Mouse (Mus musculus) CH12.LX (cell line): ENCODE results near the gene Atxn10. TPM values are rescaled to one million over a fixed set of nuclear protein-coding genes. Genes with fewer than 3 reads are reported as not detected.

Experiments
- DNase-seq: peaks from one replicate; pipeline ENCODE4 v3.0.0-alpha.2; 2013; ENCODE audit errors: extremely low read depth
- H3K27ac ChIP-seq: 2 replicates; pipeline ENCODE4 v1.5.1; 2012; ENCODE audit warnings: low read depth, mild to moderate bottlenecking, control low read depth, moderate library complexity; ENCODE audit not compliant: insufficient read depth
- H3K27me3 ChIP-seq: replicated peaks from 2 replicates; pipeline ENCODE3; 2012; ENCODE audit warnings: inconsistent platforms
- H3K36me3 ChIP-seq, 2 experiments: replicated peaks in 1 of 2; 2 replicates each; pipeline versions ENCODE3 to v1.6.1; 2012; ENCODE audit warnings: inconsistent platforms in 1 of 2, low read length in 1 of 2, mild to moderate bottlenecking in 1 of 2, mixed read lengths in 1 of 2, moderate library complexity in 1 of 2; ENCODE audit not compliant: control insufficient read depth in 1 of 2, insufficient read depth in 1 of 2
- H3K4me1 ChIP-seq, 2 experiments: 2 replicates each; pipeline ENCODE4 v1.6.1; 2012; ENCODE audit warnings: inconsistent platforms in 1 of 2, moderate library complexity in 1 of 2; ENCODE audit not compliant: insufficient read depth in 2 of 2, control insufficient read depth in 1 of 2
- H3K4me2 ChIP-seq: 2 replicates; pipeline ENCODE4 v1.6.1; 2012; ENCODE audit warnings: low read depth, mild to moderate bottlenecking, control low read depth; ENCODE audit not compliant: poor library complexity, insufficient read depth, severe bottlenecking
- H3K4me3 ChIP-seq, 3 experiments: fragments of 150-350 bp in 1 of 3; sonication (generic) in 1 of 3; replicated peaks in 1 of 3; 2 replicates each; pipeline versions ENCODE3 to v1.5.1; 2011 to 2012; ENCODE audit warnings: low read depth in 2 of 3, low read length in 2 of 3, mild to moderate bottlenecking in 2 of 3, moderate library complexity in 2 of 3, control low read depth in 1 of 3, improper control_type of control experiment in 1 of 3, inconsistent platforms in 1 of 3, mixed read lengths in 1 of 3; ENCODE audit not compliant: poor library complexity in 1 of 3
- H3K79me2 ChIP-seq: replicated peaks from 2 replicates; pipeline ENCODE4 v1.6.1; 2012; ENCODE audit warnings: mild to moderate bottlenecking, moderate library complexity; ENCODE audit not compliant: control insufficient read depth, poor library complexity, insufficient read depth, severe bottlenecking; ENCODE audit errors: extremely low read depth
- H3K9ac ChIP-seq: 2 replicates; pipeline ENCODE4 v1.6.1; 2012; ENCODE audit warnings: low read depth, mild to moderate bottlenecking, control low read depth, moderate library complexity; ENCODE audit not compliant: insufficient read depth
- H3K9me3 ChIP-seq: replicated peaks from 2 replicates; pipeline ENCODE3; 2012; ENCODE audit warnings: low read length, inconsistent platforms, mixed read lengths
- CTCF ChIP-seq, 2 experiments: IDR thresholded peaks in 1 of 2; conservative IDR thresholded peaks in 1 of 2; 2 replicates each; pipeline ENCODE4 v1.5.1; 2011 to 2012; ENCODE audit warnings: low read depth in 2 of 2, low read length in 2 of 2, improper control_type of control experiment in 1 of 2, inconsistent platforms in 1 of 2, mild to moderate bottlenecking in 1 of 2, moderate library complexity in 1 of 2
- E2F4 ChIP-seq: IDR thresholded peaks from 2 replicates; pipeline ENCODE4 v1.6.1; 2011; ENCODE audit warnings: low read depth, low read length, improper control_type of control experiment; ENCODE audit not compliant: insufficient replicate concordance
- EP300 ChIP-seq: IDR thresholded peaks from 2 replicates; pipeline ENCODE4 v1.6.1; 2011; ENCODE audit warnings: low read length, improper control_type of control experiment
- ETS1 ChIP-seq: conservative IDR thresholded peaks from 2 replicates; pipeline ENCODE4 v1.6.1; 2012; ENCODE audit warnings: low read depth, mild to moderate bottlenecking, inconsistent platforms, low read length, improper control_type of control experiment, moderate library complexity
- HCFC1 ChIP-seq: IDR thresholded peaks from 2 replicates; pipeline ENCODE4 v1.6.1; 2012; ENCODE audit warnings: low read depth, mild to moderate bottlenecking, inconsistent platforms, low read length, improper control_type of control experiment
- IRF4 ChIP-seq: IDR thresholded peaks from 2 replicates; pipeline ENCODE4 v1.6.1; 2014; ENCODE audit warnings: low read depth, mild to moderate bottlenecking, inconsistent platforms, low read length, improper control_type of control experiment
- JUND ChIP-seq: conservative IDR thresholded peaks from 2 replicates; pipeline ENCODE4 v1.6.1; 2011; ENCODE audit warnings: low read depth, low read length, improper control_type of control experiment
- KAT2A ChIP-seq: IDR thresholded peaks from 2 replicates; pipeline ENCODE4 v1.6.1; 2012; ENCODE audit warnings: low read length, improper control_type of control experiment, inconsistent platforms; ENCODE audit not compliant: insufficient replicate concordance
- MAFK ChIP-seq: IDR thresholded peaks from 2 replicates; pipeline ENCODE4 v1.6.1; 2011; ENCODE audit warnings: low read length, improper control_type of control experiment; ENCODE audit not compliant: insufficient replicate concordance
- MAZ ChIP-seq: IDR thresholded peaks from 2 replicates; pipeline ENCODE4 v1.6.1; 2012; ENCODE audit warnings: low read depth, mild to moderate bottlenecking, inconsistent platforms, low read length, improper control_type of control experiment, moderate library complexity
- MEF2A ChIP-seq: IDR thresholded peaks from 2 replicates; pipeline ENCODE4 v1.6.1; 2014; ENCODE audit warnings: low read depth, mild to moderate bottlenecking, inconsistent platforms, low read length, improper control_type of control experiment, borderline replicate concordance
- NELFE ChIP-seq: IDR thresholded peaks from 2 replicates; pipeline ENCODE4 v1.6.1; 2011; ENCODE audit warnings: low read depth, low read length, improper control_type of control experiment
- NRF1 ChIP-seq: IDR thresholded peaks from 2 replicates; pipeline ENCODE4 v1.6.1; 2014; ENCODE audit warnings: low read depth, mild to moderate bottlenecking, inconsistent platforms, low read length, improper control_type of control experiment, moderate library complexity
- PAX5 ChIP-seq: IDR thresholded peaks from 2 replicates; pipeline ENCODE4 v1.6.1; 2012; ENCODE audit warnings: low read length, inconsistent platforms, mixed read lengths
- RAD21 ChIP-seq: IDR thresholded peaks from 2 replicates; pipeline ENCODE4 v1.6.1; 2011; ENCODE audit warnings: low read depth, mild to moderate bottlenecking, low read length, improper control_type of control experiment, moderate library complexity
- SIN3A ChIP-seq: IDR thresholded peaks from 2 replicates; pipeline ENCODE4 v1.6.1; 2012; ENCODE audit warnings: low read length, improper control_type of control experiment, inconsistent platforms
- SMC3 ChIP-seq: IDR thresholded peaks from 2 replicates; pipeline ENCODE4 v1.6.1; 2011; ENCODE audit warnings: low read depth, low read length, improper control_type of control experiment
- TBP ChIP-seq: conservative IDR thresholded peaks from 2 replicates; pipeline ENCODE4 v1.6.1; 2011; ENCODE audit warnings: low read depth, low read length, improper control_type of control experiment
- TCF12 ChIP-seq: IDR thresholded peaks from 2 replicates; pipeline ENCODE4 v1.6.1; 2014; ENCODE audit warnings: low read depth, mild to moderate bottlenecking, inconsistent platforms, low read length, improper control_type of control experiment
- UBTF ChIP-seq: IDR thresholded peaks from 2 replicates; pipeline ENCODE4 v1.6.1; 2012; ENCODE audit warnings: low read depth, mild to moderate bottlenecking, inconsistent platforms, low read length, improper control_type of control experiment, moderate library complexity
- ZC3H11A ChIP-seq: IDR thresholded peaks from 2 replicates; pipeline ENCODE4 v1.6.1; 2012; ENCODE audit warnings: low read depth, mild to moderate bottlenecking, inconsistent platforms, low read length, improper control_type of control experiment
- ZMIZ1 ChIP-seq: IDR thresholded peaks from 2 replicates; pipeline ENCODE4 v1.6.1; 2012; ENCODE audit warnings: low read depth, mild to moderate bottlenecking, inconsistent platforms, low read length, improper control_type of control experiment
- ZNF384 ChIP-seq: IDR thresholded peaks from 2 replicates; pipeline ENCODE4 v1.6.1; 2012; ENCODE audit warnings: low read depth, low read length, improper control_type of control experiment, inconsistent platforms
- dilution Hi-C: fragments of 300-500 bp; cut with MboI; formaldehyde crosslinking; loops from 2 replicates; pipeline ENCODE4 v1.14.3; 2020; ENCODE audit warnings: low sequenced_read_pairs; ENCODE audit not compliant: extremely low pct_unique_long_range_greater_than_20kb, extremely low pct_ligation_motif_present
- in situ Hi-C: fragments of 300-500 bp; cut with MboI; formaldehyde crosslinking; loops from 3 replicates; pipeline ENCODE4 v1.14.3; 2019; ENCODE audit warnings: low sequenced_read_pairs, low pct_ligation_motif_present, low pct_unique_long_range_greater_than_20kb, mixed read lengths
- polyA plus RNA-seq: library from polyadenylated mRNA; unstranded; fragments of >175 nt; gene quantifications from 2 replicates; pipeline ENCODE4 v1.2.1, GENCODE M21; 2012; ENCODE audit warnings: low read depth; ENCODE audit not compliant: insufficient read length
- total RNA-seq, 2 experiments: library from RNA; depleted of rRNA; stranded (reverse); fragments of 300-350 nt in 1 of 2; fragments of >200 nt in 1 of 2; gene quantifications; 2 replicates each; pipeline ENCODE4 v1.2.3; 2012 to 2014

The Atxn10 gene
- total and polyA plus RNA-seq, 3 experiments, result 81.7 to 151 (median 101) TPM

- Histone ChIP-seq H3K4me3 (no peak overlapping the region), H3K27me3 (no peaks in the 10 kb centered on the region), H3K4me1 (no peaks in the 10 kb centered on the region), H3K36me3 (peaks cover 63 to 96% of the 10 kb centered on the region in 2 experiments), H3K9ac (no peak overlapping the region), H3K27ac (no peak overlapping the region), H3K79me2 (no peaks in the 10 kb centered on the region), H3K4me2 (no peak overlapping the region), H3K9me3 (peaks cover 2% of the 10 kb centered on the region)
- in situ Hi-C loops, result no loop called here
- dilution Hi-C loops, result no loop called here
- no peak for DNase-seq
- TF ChIP-seq NRF1 (no peak), UBTF (no peak), CTCF (conservative IDR thresholded peaks at IDR 0.05 in 1 of 2, IDR thresholded peaks at IDR 0.05 in 1 of 2; ENCODE audit: low read depth in 2 of 2, low read length in 2 of 2) (no peak), EP300 (no peak), KAT2A (no peak), HCFC1 (no peak), PAX5 (no peak), MEF2A (no peak), ZNF384 (no peak), TCF12 (no peak), MAFK (no peak), TBP (no peak), RAD21 (no peak), ZMIZ1 (no peak), SMC3 (no peak), JUND (no peak), SIN3A (no peak), IRF4 (no peak)
Measured at GRCm38 (mm10) chr15:85364366-85364765, 28.3 kb downstream of the Atxn10 start.

GRCm38 (mm10) chr15:85366938-85367337, 30.9 kb downstream of the Atxn10 start:
- Histone ChIP-seq H3K36me3 (peaks cover 52 to 71% of the 10 kb centered on the region in 2 experiments), H3K9me3 (peaks cover 2% of the 10 kb centered on the region), H3K4me3 (no peak overlapping the region), H3K9ac (no peak overlapping the region), H3K4me2 (no peak overlapping the region), H3K27ac (no peak overlapping the region), H3K4me1 (no peaks in the 10 kb centered on the region)
- dilution Hi-C loops, result no loop called here
- in situ Hi-C loops, result no loop called here
- TF ChIP-seq ETS1, result no peak
- no peak for TF ChIP-seq SMC3
- no peak for TF ChIP-seq NELFE
- no peak for TF ChIP-seq HCFC1
- TF ChIP-seq ZC3H11A, result no peak
- no peak for TF ChIP-seq MAZ
- TF ChIP-seq E2F4, result no peak
- TF ChIP-seq, all 38 proteins: peak for 0
- Histone ChIP-seq H3K27me3 (no peaks in the 10 kb centered on the region), H3K79me2 (no peaks in the 10 kb centered on the region)
- no peak for DNase-seq
